Mouse (Mus musculus) urinary bladder, postnatal 10 days (tissue): Measurements from ENCODE around the gene Lmtk2.

Source experiments
- DNase-seq: peaks from one replicate; pipeline ENCODE4 v3.0.0; 2022; ENCODE audit warnings: low spot score

The Lmtk2 gene

GRCm38 (mm10) chr5:144178216-144178615 is 78.0 kb downstream of the Lmtk2 start:
- no peak for DNase-seq

GRCm38 (mm10) chr5:144181249-144181648 is 81.0 kb downstream of the Lmtk2 start:
- no peak for DNase-seq

- DNase-seq, result no peak
Measured at GRCm38 (mm10) chr5:144182542-144183247, 82.5 kb downstream of the Lmtk2 start.

- no peak for DNase-seq
Measured at GRCm38 (mm10) chr5:144183248-144183559, 83.0 kb downstream of the Lmtk2 start.

GRCm38 (mm10) chr5:144183647-144184335 is 83.6 kb downstream of the Lmtk2 start:
- no peak for DNase-seq

- DNase-seq, result no peak
Measured at GRCm38 (mm10) chr5:144184350-144185045, 84.3 kb downstream of the Lmtk2 start.

GRCm38 (mm10) chr5:144188422-144188821 is 88.2 kb downstream of the Lmtk2 start:
- no peak for DNase-seq

GRCm38 (mm10) chr5:144189327-144189726 is 89.1 kb downstream of the Lmtk2 start:
- DNase-seq, result no peak

GRCm38 (mm10) chr5:144189950-144190583 is 89.8 kb downstream of the Lmtk2 start, which contains the start of gene Bhlha15:
Gene Bhlha15, plus strand, starts transcription at chr5:144190286.
- no peak for DNase-seq

GRCm38 (mm10) chr5:144191026-144191425 is 90.8 kb downstream of the Lmtk2 start:
- no peak for DNase-seq

GRCm38 (mm10) chr5:144192673-144193072 is 92.4 kb downstream of the Lmtk2 start:
- DNase-seq, result no peak

- DNase-seq, result no peak
Measured at GRCm38 (mm10) chr5:144194416-144194815, 94.2 kb downstream of the Lmtk2 start.

GRCm38 (mm10) chr5:144195567-144195966 is 95.3 kb downstream of the Lmtk2 start:
- DNase-seq, result no peak

GRCm38 (mm10) chr5:144200616-144201015 is 100.4 kb downstream of the Lmtk2 start:
- no peak for DNase-seq

GRCm38 (mm10) chr5:144202430-144202829 is 102.2 kb downstream of the Lmtk2 start:
- no peak for DNase-seq

- no peak for DNase-seq
Measured at GRCm38 (mm10) chr5:144203398-144203959, 103.2 kb downstream of the Lmtk2 start.

- no peak for DNase-seq
Measured at GRCm38 (mm10) chr5:144204303-144204702, 104.1 kb downstream of the Lmtk2 start.

GRCm38 (mm10) chr5:144204911-144205310 is 104.7 kb downstream of the Lmtk2 start:
- DNase-seq, result no peak

GRCm38 (mm10) chr5:144206069-144206468 is 105.8 kb downstream of the Lmtk2 start:
- no peak for DNase-seq

GRCm38 (mm10) chr5:144207478-144207877 is 107.2 kb downstream of the Lmtk2 start:
- DNase-seq, result no peak

- no peak for DNase-seq
Measured at GRCm38 (mm10) chr5:144214453-144214852, 114.2 kb downstream of the Lmtk2 start.

GRCm38 (mm10) chr5:144215992-144216391 is 115.8 kb downstream of the Lmtk2 start:
- no peak for DNase-seq
